Mouse (Mus musculus): ENCODE measurements around the gene Tnfsf10. TPM values are rescaled to one million over a fixed set of nuclear protein-coding genes. Genes with fewer than 3 reads are reported as not detected.
"Not testable (repeated sequence)": the region's sequence is repeated elsewhere in the genome, so short reads cannot be mapped to it uniquely, and the experiment has no call there.

The Tnfsf10 gene
- total and polyA plus RNA-seq, 2 experiments: 2.2 to 5.0 TPM

- Histone ChIP-seq H3K4me1 (ENCODE audit: control insufficient read depth, insufficient read depth, low read length) (peaks cover 4% of the 10 kb centered on the region; the same call in 1 of the 2 replicates), H3K27me3 (ENCODE audit: control insufficient read depth, insufficient read depth, low read length) (no peaks in the 10 kb centered on the region), H3K27ac (replicated peaks; ENCODE audit: insufficient read depth, low read depth, low read length) (no peak overlapping the region), H3K9ac (ENCODE audit: low read depth, low read length) (no peak overlapping the region), H3K79me2 (ENCODE audit: control insufficient read depth, insufficient read depth, low read length) (no peaks in the 10 kb centered on the region), H3K4me3 (ENCODE audit: insufficient read depth, low read depth, low read length) (no peak overlapping the region), H3K36me3 (ENCODE audit: control insufficient read depth, insufficient read depth, low read length) (no peaks in the 10 kb centered on the region)
- WGBS: 96% methylated on average over 5 of the region's 5 CpGs
- DNase-seq (ENCODE audit: extremely low read depth, low read depth, low spot score): no peak
- TF ChIP-seq POLR2A (IDR thresholded peaks at IDR 0.05; ENCODE audit: extremely low read depth, insufficient read depth, low read length) (no peak), CTCF (IDR thresholded peaks at IDR 0.05; ENCODE audit: low read depth, low read length) (peak; percentile 40; the same call in 1 of the 2 replicates)
Observed at GRCm38 (mm10) chr3:27284227-27284626, 32.6 kb upstream of the Tnfsf10 start.

- TF ChIP-seq CTCF (IDR thresholded peaks at IDR 0.05; ENCODE audit: low read depth, low read length) (no peak), POLR2A (IDR thresholded peaks at IDR 0.05; ENCODE audit: extremely low read depth, insufficient read depth, low read length) (no peak)
- no peak for DNase-seq (ENCODE audit: extremely low read depth, low read depth, low spot score)
- H3K4me3 ChIP-seq (ENCODE audit: insufficient read depth, low read depth, low read length): no peak overlapping the region
- H3K79me2 ChIP-seq (ENCODE audit: control insufficient read depth, insufficient read depth, low read length): no peaks in the 10 kb centered on the region
- no peak overlapping the region for H3K27ac ChIP-seq (replicated peaks; ENCODE audit: insufficient read depth, low read depth, low read length)
- H3K9ac ChIP-seq (ENCODE audit: low read depth, low read length): no peak overlapping the region
- H3K27me3 ChIP-seq (ENCODE audit: control insufficient read depth, insufficient read depth, low read length): no peaks in the 10 kb centered on the region
- 58% methylated on average over 9 of the region's 9 CpGs for WGBS
- H3K36me3 ChIP-seq (ENCODE audit: control insufficient read depth, insufficient read depth, low read length): no peaks in the 10 kb centered on the region
- peaks cover 4% of the 10 kb centered on the region; the same call in 1 of the 2 replicates for H3K4me1 ChIP-seq (ENCODE audit: control insufficient read depth, insufficient read depth, low read length)
Observed at GRCm38 (mm10) chr3:27285072-27285471, 31.8 kb upstream of the Tnfsf10 start.

DNA sequence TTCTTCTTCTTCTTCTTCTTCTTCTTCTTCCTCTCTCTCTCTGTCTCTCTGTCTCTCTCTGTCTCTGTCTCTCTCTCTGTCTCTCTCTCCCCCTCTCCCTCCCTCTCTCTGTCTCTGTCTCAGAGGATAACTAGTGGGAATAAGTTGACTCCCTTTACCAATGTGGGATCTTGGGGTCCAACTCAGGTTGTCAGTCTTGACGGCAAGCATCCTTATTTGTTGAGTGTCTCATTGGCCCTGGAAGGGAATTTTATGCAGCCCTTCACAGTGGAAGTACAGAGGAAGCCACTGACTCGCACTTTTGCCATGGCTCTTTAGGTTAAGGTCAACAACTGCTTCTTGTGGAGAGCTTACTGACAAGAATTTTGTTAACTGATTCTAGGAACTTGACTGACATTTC, 28.5 kb upstream of the Tnfsf10 start:
- Histone ChIP-seq H3K79me2 (ENCODE audit: control insufficient read depth, insufficient read depth, low read length) (no peaks in the 10 kb centered on the region), H3K27me3 (ENCODE audit: control insufficient read depth, insufficient read depth, low read length) (no peaks in the 10 kb centered on the region), H3K9ac (ENCODE audit: low read depth, low read length) (no peak overlapping the region), H3K4me1 (ENCODE audit: control insufficient read depth, insufficient read depth, low read length) (peaks cover 4% of the 10 kb centered on the region; the same call in 1 of the 2 replicates), H3K4me3 (ENCODE audit: insufficient read depth, low read depth, low read length) (no peak overlapping the region), H3K36me3 (ENCODE audit: control insufficient read depth, insufficient read depth, low read length) (no peaks in the 10 kb centered on the region), H3K27ac (replicated peaks; ENCODE audit: insufficient read depth, low read depth, low read length) (no peak overlapping the region)
- no peak for DNase-seq (ENCODE audit: extremely low read depth, low read depth, low spot score)
- WGBS: 56% methylated on average over 2 of the region's 2 CpGs
- no peak for TF ChIP-seq CTCF (IDR thresholded peaks at IDR 0.05; ENCODE audit: low read depth, low read length)
- TF ChIP-seq POLR2A (IDR thresholded peaks at IDR 0.05; ENCODE audit: extremely low read depth, insufficient read depth, low read length): no peak

- no peaks in the 10 kb centered on the region for H3K79me2 ChIP-seq (ENCODE audit: control insufficient read depth, insufficient read depth, low read length)
- no peak overlapping the region for H3K9ac ChIP-seq (ENCODE audit: low read depth, low read length)
- TF ChIP-seq POLR2A (IDR thresholded peaks at IDR 0.05; ENCODE audit: extremely low read depth, insufficient read depth, low read length) (no peak), CTCF (IDR thresholded peaks at IDR 0.05; ENCODE audit: low read depth, low read length) (no peak)
- peaks cover 2% of the 10 kb centered on the region; the same call in 1 of the 2 replicates for H3K4me1 ChIP-seq (ENCODE audit: control insufficient read depth, insufficient read depth, low read length)
- WGBS: 49% methylated on average over 8 of the region's 8 CpGs
- no peak overlapping the region for H3K27ac ChIP-seq (replicated peaks; ENCODE audit: insufficient read depth, low read depth, low read length)
- no peak overlapping the region for H3K4me3 ChIP-seq (ENCODE audit: insufficient read depth, low read depth, low read length)
- no peaks in the 10 kb centered on the region for H3K27me3 ChIP-seq (ENCODE audit: control insufficient read depth, insufficient read depth, low read length)
- DNase-seq (ENCODE audit: extremely low read depth, low read depth, low spot score): no peak
- no peaks in the 10 kb centered on the region for H3K36me3 ChIP-seq (ENCODE audit: control insufficient read depth, insufficient read depth, low read length)
Observed at GRCm38 (mm10) chr3:27288909-27289308, 27.9 kb upstream of the Tnfsf10 start.

DNA sequence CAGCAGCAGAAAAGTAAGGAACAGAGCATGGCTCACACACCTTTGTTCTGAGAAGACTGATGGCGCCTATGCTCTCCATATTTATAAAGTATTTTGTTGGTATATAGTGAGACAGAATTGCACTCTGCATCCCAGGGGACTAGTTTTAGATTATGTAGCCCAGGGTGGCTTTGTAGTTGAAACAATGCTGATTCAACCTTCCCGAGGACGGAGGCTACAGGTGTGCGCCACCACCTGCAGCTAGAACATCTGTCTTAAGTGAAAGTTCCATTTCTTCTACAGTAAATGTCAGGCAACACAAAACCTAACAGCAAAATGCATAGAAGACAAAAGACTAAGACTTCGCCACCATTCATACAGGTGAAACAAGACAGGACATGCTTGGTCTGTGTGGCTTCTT, 26.5 kb upstream of the Tnfsf10 start:
- no peaks in the 10 kb centered on the region for H3K36me3 ChIP-seq (ENCODE audit: control insufficient read depth, insufficient read depth, low read length)
- no peak for DNase-seq (ENCODE audit: extremely low read depth, low read depth, low spot score)
- no peaks in the 10 kb centered on the region for H3K79me2 ChIP-seq (ENCODE audit: control insufficient read depth, insufficient read depth, low read length)
- H3K9ac ChIP-seq (ENCODE audit: low read depth, low read length): no peak overlapping the region
- WGBS: 95% methylated on average over 5 of the region's 5 CpGs
- H3K27ac ChIP-seq (replicated peaks; ENCODE audit: insufficient read depth, low read depth, low read length): no peak overlapping the region
- TF ChIP-seq POLR2A (IDR thresholded peaks at IDR 0.05; ENCODE audit: extremely low read depth, insufficient read depth, low read length) (no peak), CTCF (IDR thresholded peaks at IDR 0.05; ENCODE audit: low read depth, low read length) (no peak)
- no peaks in the 10 kb centered on the region for H3K27me3 ChIP-seq (ENCODE audit: control insufficient read depth, insufficient read depth, low read length)
- peaks cover 2% of the 10 kb centered on the region; the same call in 1 of the 2 replicates for H3K4me1 ChIP-seq (ENCODE audit: control insufficient read depth, insufficient read depth, low read length)
- H3K4me3 ChIP-seq (ENCODE audit: insufficient read depth, low read depth, low read length): no peak overlapping the region

DNA sequence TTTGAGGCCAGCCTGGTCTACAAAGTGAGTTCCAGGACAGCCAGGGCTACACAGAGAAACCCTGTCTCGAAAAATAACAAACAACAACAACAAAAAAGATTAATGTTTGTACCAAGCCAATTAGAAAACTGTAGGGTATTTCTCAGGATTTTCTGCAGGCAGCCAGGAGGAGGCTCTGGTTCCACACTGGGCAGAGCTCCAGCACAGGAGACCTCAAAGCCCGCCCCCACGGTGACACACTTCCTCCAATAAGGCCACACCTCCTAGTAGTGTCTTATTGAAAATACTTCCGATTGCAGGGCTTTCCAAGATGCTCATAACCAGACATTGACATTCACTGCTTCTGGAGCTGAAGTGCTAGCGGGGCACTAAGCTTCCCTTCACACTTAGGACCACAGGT, 25.9 kb upstream of the Tnfsf10 start:
- DNase-seq (ENCODE audit: extremely low read depth, low read depth, low spot score); H3K36me3 ChIP-seq (ENCODE audit: control insufficient read depth, insufficient read depth, low read length); H3K9ac ChIP-seq (ENCODE audit: low read depth, low read length); H3K4me3 ChIP-seq (ENCODE audit: insufficient read depth, low read depth, low read length); H3K79me2 ChIP-seq (ENCODE audit: control insufficient read depth, insufficient read depth, low read length); H3K27me3 ChIP-seq (ENCODE audit: control insufficient read depth, insufficient read depth, low read length); H3K27ac ChIP-seq (replicated peaks; ENCODE audit: insufficient read depth, low read depth, low read length); H3K4me1 ChIP-seq (ENCODE audit: control insufficient read depth, insufficient read depth, low read length): not testable (repeated sequence)
- 78% methylated on average over 5 of the region's 5 CpGs for WGBS

DNA sequence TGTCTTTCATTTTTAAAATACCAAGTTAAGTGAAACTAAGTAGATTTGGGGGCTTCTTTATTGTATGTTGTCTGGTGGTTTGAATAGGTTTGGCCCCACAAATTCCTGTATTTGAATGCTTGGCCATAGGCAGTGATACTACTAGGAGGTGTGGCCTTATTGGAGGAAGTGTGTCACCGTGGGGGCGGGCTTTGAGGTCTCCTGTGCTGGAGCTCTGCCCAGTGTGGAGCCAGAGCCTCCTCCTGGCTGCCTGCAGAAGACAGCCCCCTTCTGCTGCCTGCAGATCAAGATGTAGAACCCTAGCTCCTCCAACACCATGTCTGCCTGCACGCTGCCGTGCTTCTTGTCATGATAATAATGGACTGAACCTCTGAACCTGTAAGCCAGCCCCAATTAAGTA, 25.4 kb upstream of the Tnfsf10 start:
- 80% methylated on average over 4 of the region's 4 CpGs for WGBS
- not testable (repeated sequence) for H3K9ac ChIP-seq (ENCODE audit: low read depth, low read length); H3K36me3 ChIP-seq (ENCODE audit: control insufficient read depth, insufficient read depth, low read length); H3K4me1 ChIP-seq (ENCODE audit: control insufficient read depth, insufficient read depth, low read length); H3K27ac ChIP-seq (replicated peaks; ENCODE audit: insufficient read depth, low read depth, low read length); H3K27me3 ChIP-seq (ENCODE audit: control insufficient read depth, insufficient read depth, low read length); H3K79me2 ChIP-seq (ENCODE audit: control insufficient read depth, insufficient read depth, low read length); H3K4me3 ChIP-seq (ENCODE audit: insufficient read depth, low read depth, low read length); DNase-seq (ENCODE audit: extremely low read depth, low read depth, low spot score)

Data from liver, adult 2 months (tissue).